Comparison of ENCODE assay signal across 16 mouse cellular contexts in genomic region chr4:98758872-98759518, GRCm38 (mm10). TPM values are rescaled to one million over a fixed set of nuclear protein-coding genes. Genes with fewer than 3 reads are reported as not detected.
DNase-seq lines count a peak whose midpoint lies in the region; ATAC-seq and TF ChIP-seq lines count a peak whose summit lies in the region.
"Had no signal": no experiment of that assay in that cellular context is flagged by ENCODE, and none has a peak within 500 bp of the region (broad histone marks: within the 10 kb centered on the region; RNA-seq: fewer than 3 reads in every experiment).

No protein-coding gene starts in this region.

- no peaks in the 10 kb centered on the region for H3K27me3 ChIP-seq in forebrain, embryonic 13.5 days
- no peaks in the 10 kb centered on the region for H3K27me3 ChIP-seq in forebrain, postnatal 0 days (ENCODE audit: insufficient read depth, low read length)
- H3K27me3 ChIP-seq in kidney, postnatal 0 days (ENCODE audit: insufficient read depth, low read length): no peaks in the 10 kb centered on the region
- no peaks in the 10 kb centered on the region for H3K27me3 ChIP-seq in midbrain, postnatal 0 days (ENCODE audit: insufficient read depth, low read length)
- no peaks in the 10 kb centered on the region for H3K27me3 ChIP-seq in midbrain, embryonic 15.5 days (replicated peaks)
- H3K27me3 ChIP-seq in stomach, embryonic 15.5 days (replicated peaks): no peaks in the 10 kb centered on the region

- WGBS in forebrain, embryonic 13.5 days: 69% methylated on average over 3 of the region's 3 CpGs
- WGBS in forebrain, postnatal 0 days: 67% methylated on average over 3 of the region's 3 CpGs
- 72% methylated on average over 3 of the region's 3 CpGs for WGBS in kidney, postnatal 0 days
- WGBS in midbrain, postnatal 0 days: 75% methylated on average over 3 of the region's 3 CpGs
- 88% methylated on average over 3 of the region's 3 CpGs for WGBS in midbrain, embryonic 15.5 days
- WGBS in stomach, embryonic 15.5 days: 60% methylated on average over 3 of the region's 3 CpGs

- DNase-seq in forebrain, postnatal 0 days: no peak
- DNase-seq in kidney, postnatal 0 days (ENCODE audit: low spot score): no peak
- DNase-seq in kidney, postnatal 4 days: no peak
- peak; percentile 32 for DNase-seq in midbrain, postnatal 0 days (ENCODE audit: low spot score)
- no peak for DNase-seq in spleen, postnatal 14 days (ENCODE audit: low spot score in 2 of 2)
- DNase-seq: heart, adult 2 months; heart, postnatal 36 days; right cerebral cortex, postnatal 4 days had no signal

- no peaks in the 10 kb centered on the region for H3K9me3 ChIP-seq in forebrain, embryonic 13.5 days (replicated peaks)
- H3K9me3 ChIP-seq in forebrain, postnatal 0 days (ENCODE audit: low read length): no peaks in the 10 kb centered on the region
- no peaks in the 10 kb centered on the region for H3K9me3 ChIP-seq in kidney, postnatal 0 days (replicated peaks; ENCODE audit: low read length)
- no peaks in the 10 kb centered on the region for H3K9me3 ChIP-seq in midbrain, postnatal 0 days (ENCODE audit: low read length)
- H3K9me3 ChIP-seq in midbrain, embryonic 15.5 days: no peaks in the 10 kb centered on the region
- H3K9me3 ChIP-seq in stomach, embryonic 15.5 days: no peaks in the 10 kb centered on the region

- no peak for TF ChIP-seq CTCF in forebrain, postnatal 0 days (IDR thresholded peaks at IDR 0.05; ENCODE audit: low read depth)
- TF ChIP-seq CTCF in kidney, postnatal 0 days (IDR thresholded peaks at IDR 0.05; ENCODE audit: low read depth): no peak
- no peak for TF ChIP-seq CTCF in midbrain, postnatal 0 days (IDR thresholded peaks at IDR 0.05)

- H3K27ac ChIP-seq in forebrain, embryonic 13.5 days: peak overlapping the region; percentile 12; the same call in 1 of the 2 replicates
- no peak overlapping the region for H3K27ac ChIP-seq in forebrain, postnatal 0 days (ENCODE audit: low read depth, low read length)
- 0 out of 2 replicates have a peak overlapping the region, but pooled peaks have one; percentile 54 for H3K27ac ChIP-seq in kidney, postnatal 0 days
- no peak overlapping the region for H3K27ac ChIP-seq in midbrain, postnatal 0 days (ENCODE audit: low read depth, low read length)
- H3K27ac ChIP-seq in midbrain, embryonic 15.5 days: no peak overlapping the region
- H3K27ac ChIP-seq in stomach, embryonic 15.5 days: peak overlapping the region; percentile 61
- H3K27ac ChIP-seq: heart, adult 2 months; liver, embryonic 14.5 days had no signal

- H3K36me3 ChIP-seq in forebrain, embryonic 13.5 days (ENCODE audit: poor library complexity, severe bottlenecking): no peaks in the 10 kb centered on the region
- no peaks in the 10 kb centered on the region for H3K36me3 ChIP-seq in forebrain, postnatal 0 days (ENCODE audit: insufficient read depth)
- peaks cover under 1% of the 10 kb centered on the region; the same call in 1 of the 2 replicates for H3K36me3 ChIP-seq in kidney, postnatal 0 days (ENCODE audit: insufficient read depth, low read length)
- H3K36me3 ChIP-seq in midbrain, postnatal 0 days (ENCODE audit: insufficient read depth, low read length): no peaks in the 10 kb centered on the region
- no peaks in the 10 kb centered on the region for H3K36me3 ChIP-seq in midbrain, embryonic 15.5 days (replicated peaks)
- H3K36me3 ChIP-seq in stomach, embryonic 15.5 days: no peaks in the 10 kb centered on the region

- no peak overlapping the region for H3K9ac ChIP-seq in forebrain, embryonic 13.5 days
- H3K9ac ChIP-seq in forebrain, postnatal 0 days: no peak overlapping the region
- H3K9ac ChIP-seq in kidney, postnatal 0 days (ENCODE audit: low read depth, low read length): no peak overlapping the region
- no peak overlapping the region for H3K9ac ChIP-seq in midbrain, postnatal 0 days (replicated peaks; ENCODE audit: low read length, poor library complexity, severe bottlenecking)
- no peak overlapping the region for H3K9ac ChIP-seq in midbrain, embryonic 15.5 days
- no peak overlapping the region for H3K9ac ChIP-seq in stomach, embryonic 15.5 days
- H3K9ac ChIP-seq: liver, embryonic 14.5 days had no signal

- H3K4me2 ChIP-seq in forebrain, embryonic 13.5 days: no peak overlapping the region
- H3K4me2 ChIP-seq in forebrain, postnatal 0 days (ENCODE audit: low read depth): no peak overlapping the region
- H3K4me2 ChIP-seq in kidney, postnatal 0 days (ENCODE audit: low read length): no peak overlapping the region
- no peak overlapping the region for H3K4me2 ChIP-seq in midbrain, postnatal 0 days (ENCODE audit: low read depth, low read length, poor library complexity, severe bottlenecking)
- H3K4me2 ChIP-seq in midbrain, embryonic 15.5 days: no peak overlapping the region
- no peak overlapping the region for H3K4me2 ChIP-seq in stomach, embryonic 15.5 days

- ATAC-seq in forebrain, embryonic 13.5 days: no peak
- ATAC-seq in forebrain, postnatal 0 days: no peak
- ATAC-seq in kidney, postnatal 0 days (replicated peaks; ENCODE audit: low FRiP score, low read depth): no peak
- no peak for ATAC-seq in midbrain, postnatal 0 days (ENCODE audit: low FRiP score)
- ATAC-seq in midbrain, embryonic 15.5 days (replicated peaks): no peak
- ATAC-seq in stomach, embryonic 15.5 days (ENCODE audit: insufficient read depth, low FRiP score, low read depth): no peak

- no peak overlapping the region for H3K4me3 ChIP-seq in forebrain, embryonic 13.5 days
- no peak overlapping the region for H3K4me3 ChIP-seq in forebrain, postnatal 0 days (ENCODE audit: low read depth, low read length)
- H3K4me3 ChIP-seq in kidney, postnatal 0 days (replicated peaks; ENCODE audit: low read depth, low read length): no peak overlapping the region
- H3K4me3 ChIP-seq in midbrain, postnatal 0 days (ENCODE audit: low read depth, low read length): no peak overlapping the region
- H3K4me3 ChIP-seq in midbrain, embryonic 15.5 days: no peak overlapping the region
- no peak overlapping the region for H3K4me3 ChIP-seq in stomach, embryonic 15.5 days (replicated peaks)
- H3K4me3 ChIP-seq: heart, adult 2 months had no signal

- peaks cover 23% of the 10 kb centered on the region for H3K4me1 ChIP-seq in forebrain, embryonic 13.5 days
- H3K4me1 ChIP-seq in forebrain, postnatal 0 days (ENCODE audit: insufficient read depth): no peaks in the 10 kb centered on the region
- 0 out of 2 replicates have a peak, but pooled peaks cover 5% of the 10 kb centered on the region for H3K4me1 ChIP-seq in kidney, postnatal 0 days (replicated peaks; ENCODE audit: insufficient read depth, low read length)
- H3K4me1 ChIP-seq in midbrain, postnatal 0 days (ENCODE audit: insufficient read depth, low read length): peaks cover 6% of the 10 kb centered on the region; the same call in 1 of the 2 replicates
- H3K4me1 ChIP-seq in midbrain, embryonic 15.5 days: peaks cover 8% of the 10 kb centered on the region
- peaks cover 4% of the 10 kb centered on the region; the same call in 1 of the 2 replicates for H3K4me1 ChIP-seq in stomach, embryonic 15.5 days

RNA-seq across cellular contexts. Expression of gene L1td1, which starts 32.5 kb away (rescaled TPM):
- not detected in 2 replicates for polyA plus RNA-seq in forebrain, embryonic 13.5 days (2015; fragmentation: Nextera tagmentation; extraction: Ambion mirVana)
- total RNA-seq in forebrain, postnatal 0 days (2014; rRNA removed): not detected in 2 replicates
- 0.05 TPM in 1 of 2 replicates, not detected in the other for polyA plus RNA-seq in forebrain, postnatal 0 days (2015; fragmentation: Nextera tagmentation; extraction: Ambion mirVana)
- polyA plus RNA-seq in kidney, postnatal 0 days (2015; fragmentation: Nextera tagmentation; extraction: Ambion mirVana): 0.18 and 0.24 TPM in 2 replicates
- not detected in 2 replicates for total RNA-seq in midbrain, postnatal 0 days (2014; rRNA removed)
- not detected in 2 replicates for polyA plus RNA-seq in midbrain, postnatal 0 days (2015; fragmentation: Nextera tagmentation; extraction: Ambion mirVana)
- polyA plus RNA-seq in midbrain, embryonic 15.5 days (2015; fragmentation: Nextera tagmentation; extraction: Ambion mirVana): 0.05 TPM in 1 of 2 replicates, not detected in the other
- 0.09 and 0.17 TPM in 2 replicates for polyA plus RNA-seq in stomach, embryonic 15.5 days (2015; fragmentation: Nextera tagmentation; extraction: Ambion mirVana)
- total RNA-seq: adrenal gland, adult 18-20 months; heart, postnatal 36 days; left cerebral cortex, postnatal 36 days had no signal
- polyA plus RNA-seq: heart, adult 2 months; liver, embryonic 14.5 days; neural tube, embryonic 11.5 days; urinary bladder, adult 2 months had no signal

RNA-seq across cellular contexts. Expression of gene Kank4, which starts 58.3 kb away (rescaled TPM):
- 0.19 and 0.38 TPM in 2 replicates for polyA plus RNA-seq in forebrain, embryonic 13.5 days (2015; fragmentation: Nextera tagmentation; extraction: Ambion mirVana)
- total RNA-seq in forebrain, postnatal 0 days (2014; rRNA removed): 1.5 and 1.9 TPM in 2 replicates
- polyA plus RNA-seq in forebrain, postnatal 0 days (2015; fragmentation: Nextera tagmentation; extraction: Ambion mirVana): 0.17 and 0.20 TPM in 2 replicates
- 2.3 and 2.7 TPM in 2 replicates for polyA plus RNA-seq in kidney, postnatal 0 days (2015; fragmentation: Nextera tagmentation; extraction: Ambion mirVana)
- total RNA-seq in midbrain, postnatal 0 days (2014; rRNA removed): 4.2 and 4.4 TPM in 2 replicates
- polyA plus RNA-seq in midbrain, postnatal 0 days (2015; fragmentation: Nextera tagmentation; extraction: Ambion mirVana): 0.32 and 0.49 TPM in 2 replicates
- polyA plus RNA-seq in midbrain, embryonic 15.5 days (2015; fragmentation: Nextera tagmentation; extraction: Ambion mirVana): 0.40 and 0.58 TPM in 2 replicates
- 1.7 and 1.8 TPM in 2 replicates for polyA plus RNA-seq in stomach, embryonic 15.5 days (2015; fragmentation: Nextera tagmentation; extraction: Ambion mirVana)

Comparison
In these comparisons a context has a peak if more than half of its experiments do, and no peak if none do; other contexts are left out.
1. H3K27ac ChIP-seq: peak in forebrain, embryonic 13.5 days (single experiment), kidney, postnatal 0 days (single experiment) and stomach, embryonic 15.5 days (single experiment); none in forebrain, postnatal 0 days (single experiment), midbrain, postnatal 0 days (single experiment) and midbrain, embryonic 15.5 days (single experiment).